Mouse (Mus musculus) bone marrow, adult 2 months (tissue): ENCODE data around the gene Pds5b. TPM values are rescaled to one million over a fixed set of nuclear protein-coding genes. Genes with fewer than 3 reads are reported as not detected.
"Not testable (repeated sequence)": the region's sequence is repeated elsewhere in the genome, so short reads cannot be mapped to it uniquely, and the experiment has no call there.

ENCODE experiments used
- H3K27ac ChIP-seq: fragments of 200-500 bp; 2 replicates; pipeline ENCODE4 v1.5.1; 2012; ENCODE audit warnings: low read depth, mild to moderate bottlenecking, control low read depth, inconsistent platforms, low read length; ENCODE audit not compliant: control insufficient read depth, poor library complexity, insufficient read depth
- H3K4me1 ChIP-seq: fragments of 200-500 bp; 2 replicates; pipeline ENCODE4 v1.6.1; 2011; ENCODE audit warnings: low read length; ENCODE audit not compliant: control insufficient read depth, insufficient read depth
- H3K4me3 ChIP-seq: fragments of 200-500 bp; replicated peaks from 2 replicates; pipeline ENCODE3; 2011; ENCODE audit warnings: mild to moderate bottlenecking, low read depth, low read length, control low read depth; ENCODE audit not compliant: control insufficient read depth
- CTCF ChIP-seq: fragments of 200-500 bp; IDR thresholded peaks from 2 replicates; pipeline ENCODE4 v1.5.1; 2011; ENCODE audit warnings: low read length, control low read depth; ENCODE audit not compliant: control insufficient read depth, insufficient read depth
- POLR2A ChIP-seq: fragments of 200-500 bp; IDR thresholded peaks from 2 replicates; pipeline ENCODE4 v1.6.1; 2011; ENCODE audit warnings: low read depth, mild to moderate bottlenecking, control low read depth, low read length, borderline replicate concordance; ENCODE audit not compliant: control insufficient read depth
- WGBS: fragments of 180-500 bp; shearing (Covaris S2); methylation state at CpG from one replicate; pipeline ENCODE4 v1.1.7; 2018; 5-methylcytosine and 5-hydroxymethylcytosine counted together
- polyA plus RNA-seq: library from polyadenylated mRNA; stranded (reverse); fragments of >200 nt; gene quantifications from 2 replicates; pipeline ENCODE4 v1.2.4, GENCODE M21; 2011; ENCODE audit warnings: low replicate concordance; ENCODE audit not compliant: missing spikeins, insufficient read depth, insufficient read length

Gene Pds5b
- polyA plus RNA-seq, 1 experiment: 11.5 TPM

DNA sequence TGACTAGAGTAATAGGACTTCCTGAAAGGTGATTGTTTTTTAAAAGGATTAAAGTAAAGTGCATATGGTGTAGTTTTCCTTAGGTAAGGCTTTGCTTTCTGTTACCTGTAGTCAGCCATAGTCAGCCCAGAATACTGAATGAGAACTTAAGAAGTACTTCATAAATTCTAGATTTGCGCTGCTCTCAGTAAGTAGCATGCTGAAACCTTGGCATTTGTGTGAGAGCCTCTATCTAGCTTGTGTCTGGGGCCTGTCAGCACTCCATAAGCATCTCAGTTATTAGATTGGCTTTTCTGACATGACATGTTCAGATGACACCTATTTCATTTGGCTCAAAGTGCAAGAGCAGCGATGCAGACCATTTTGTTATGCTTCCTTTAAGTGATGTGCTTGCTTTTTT, 19.7 kb downstream of the Pds5b start:
- H3K4me1 ChIP-seq: no peaks in the 10 kb centered on the region
- no peak for TF ChIP-seq CTCF
- TF ChIP-seq POLR2A: no peak
- no peak overlapping the region for H3K4me3 ChIP-seq
- no peak overlapping the region for H3K27ac ChIP-seq
- 91% methylated on average over 2 of the region's 2 CpGs for WGBS

DNA sequence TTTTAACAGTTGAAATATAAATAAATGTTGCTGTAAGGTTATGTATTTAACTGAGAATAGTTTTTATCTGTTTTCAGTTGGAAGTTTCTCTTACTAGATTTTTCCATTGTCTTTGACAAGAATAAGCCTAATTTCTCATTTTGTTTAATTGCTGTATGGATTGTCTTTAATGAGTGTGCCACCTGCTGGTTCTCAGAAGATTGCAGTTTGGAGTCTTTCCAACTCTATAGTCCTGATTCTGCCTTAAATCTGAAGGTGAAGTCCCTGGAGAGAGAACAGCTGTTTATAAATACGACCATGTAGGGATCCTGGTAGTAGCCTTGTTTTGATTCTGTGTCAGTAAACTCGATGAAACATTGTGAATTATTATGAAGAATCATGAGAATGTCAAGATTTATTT, 29.2 kb downstream of the Pds5b start:
- Histone ChIP-seq H3K27ac (no peak overlapping the region), H3K4me1 (no peaks in the 10 kb centered on the region), H3K4me3 (no peak overlapping the region)
- no peak for TF ChIP-seq CTCF
- TF ChIP-seq POLR2A: no peak
- WGBS: 27% methylated on average over 2 of the region's 2 CpGs

DNA sequence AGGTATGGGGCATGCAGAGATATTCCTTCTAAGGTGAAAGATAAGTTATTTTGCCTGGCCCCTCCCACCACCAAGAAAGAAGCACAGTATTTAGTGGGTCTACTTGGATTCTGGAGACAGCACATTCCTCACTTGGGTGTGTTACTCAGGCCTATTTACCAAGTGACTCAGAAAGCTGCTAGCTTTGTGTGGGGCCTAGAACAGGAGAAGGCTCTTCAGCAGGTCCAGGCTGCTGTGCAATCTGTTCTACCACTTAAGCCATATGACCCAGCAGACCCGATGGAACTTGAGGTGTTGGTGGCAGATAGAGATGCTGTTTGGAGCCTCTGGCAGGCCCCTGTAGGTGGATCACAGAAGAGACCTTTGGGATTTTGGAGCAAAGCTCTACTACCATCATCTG, 33.1 kb downstream of the Pds5b start:
- H3K4me1 ChIP-seq, H3K4me3 ChIP-seq, H3K27ac ChIP-seq: not testable (repeated sequence)
- WGBS: 85% methylated on average over 1 of the region's 1 CpGs

DNA sequence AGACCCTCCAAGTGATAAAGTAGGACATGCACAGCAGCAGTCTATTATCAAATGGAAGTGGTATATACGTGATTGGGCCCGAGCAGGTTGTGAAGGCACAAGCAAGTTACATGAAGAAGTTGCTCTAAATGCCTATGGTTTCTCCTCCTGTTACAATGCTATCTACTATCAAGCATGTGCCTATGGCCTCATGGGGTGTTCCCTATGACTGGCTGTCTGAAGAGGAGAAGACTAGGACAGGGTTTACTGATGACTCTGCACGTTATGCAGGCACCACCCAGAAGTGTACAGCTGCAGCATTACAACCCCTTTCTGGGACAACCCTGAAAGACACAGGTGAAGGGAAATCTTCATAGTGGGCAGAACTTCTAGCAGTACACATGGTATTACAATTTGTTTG, 33.6 kb downstream of the Pds5b start:
- not testable (repeated sequence) for H3K4me3 ChIP-seq, H3K4me1 ChIP-seq, H3K27ac ChIP-seq
- 75% methylated on average over 3 of the region's 3 CpGs for WGBS

DNA sequence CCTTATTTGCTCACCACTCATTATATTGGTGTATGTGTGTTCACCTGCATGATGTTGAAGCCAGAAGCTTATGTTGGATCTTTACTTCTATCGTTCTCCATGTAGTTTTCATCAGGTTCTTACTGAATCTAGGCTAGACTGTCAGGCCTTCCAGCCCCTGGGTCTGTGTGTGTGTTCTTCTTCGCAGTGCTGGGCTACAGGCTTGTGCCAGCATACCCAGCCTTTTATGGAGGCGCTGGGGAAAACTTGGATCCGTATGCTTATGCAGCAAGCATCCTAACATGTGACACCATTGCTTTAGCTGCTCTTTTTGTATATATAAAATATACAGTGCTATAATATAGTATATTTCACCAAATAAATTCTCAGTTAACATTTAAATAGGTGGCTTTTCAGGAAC, 38.0 kb downstream of the Pds5b start:
- Histone ChIP-seq H3K4me1 (no peaks in the 10 kb centered on the region), H3K4me3 (no peak overlapping the region), H3K27ac (no peak overlapping the region)
- 89% methylated on average over 4 of the region's 4 CpGs for WGBS
- TF ChIP-seq POLR2A (no peak), CTCF (no peak)

DNA sequence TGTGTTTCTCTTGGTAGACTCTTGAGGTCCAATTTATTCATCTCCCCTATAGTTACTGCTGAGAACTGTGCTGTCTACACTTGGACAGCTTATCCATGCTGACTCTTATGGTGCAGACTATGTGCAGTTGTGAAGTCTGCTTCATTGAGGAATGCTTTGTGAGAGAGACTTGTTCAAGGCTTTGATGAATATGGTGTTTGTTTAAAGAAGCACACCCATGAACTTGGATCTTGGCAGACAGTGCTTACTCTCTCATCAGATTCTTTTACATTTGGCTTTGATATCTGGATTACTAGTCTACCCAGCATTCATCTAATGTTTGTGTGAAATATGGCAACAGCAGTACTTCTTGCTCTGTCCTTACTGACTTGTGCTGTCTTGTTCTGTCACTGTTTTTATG, 39.9 kb downstream of the Pds5b start:
- Histone ChIP-seq H3K4me3 (no peak overlapping the region), H3K4me1 (no peaks in the 10 kb centered on the region), H3K27ac (no peak overlapping the region)
- TF ChIP-seq CTCF: no peak
- no peak for TF ChIP-seq POLR2A

DNA sequence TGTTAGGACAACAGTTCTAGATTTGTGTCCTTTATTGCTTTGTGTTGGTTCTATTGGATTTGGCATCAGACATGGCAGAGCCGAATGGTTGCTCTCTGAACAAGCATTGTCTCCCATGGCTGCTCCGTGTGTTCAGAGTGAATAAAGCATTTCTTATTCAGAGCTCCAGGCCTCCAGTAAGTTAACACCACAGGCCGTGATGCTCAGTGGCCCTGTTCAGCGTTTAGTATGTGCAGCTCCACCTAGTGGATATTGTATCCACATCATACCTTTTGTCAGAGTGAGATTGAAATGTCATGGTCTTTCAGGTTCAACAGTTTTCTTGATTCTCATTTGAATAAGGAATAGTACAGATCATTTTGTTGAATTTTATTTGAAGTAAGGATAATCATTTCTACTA, 44.2 kb downstream of the Pds5b start:
- 24% methylated on average over 4 of the region's 4 CpGs for WGBS
- TF ChIP-seq CTCF (peak; percentile 37), POLR2A (no peak)
- Histone ChIP-seq H3K27ac (no peak overlapping the region), H3K4me1 (no peaks in the 10 kb centered on the region), H3K4me3 (no peak overlapping the region)

DNA sequence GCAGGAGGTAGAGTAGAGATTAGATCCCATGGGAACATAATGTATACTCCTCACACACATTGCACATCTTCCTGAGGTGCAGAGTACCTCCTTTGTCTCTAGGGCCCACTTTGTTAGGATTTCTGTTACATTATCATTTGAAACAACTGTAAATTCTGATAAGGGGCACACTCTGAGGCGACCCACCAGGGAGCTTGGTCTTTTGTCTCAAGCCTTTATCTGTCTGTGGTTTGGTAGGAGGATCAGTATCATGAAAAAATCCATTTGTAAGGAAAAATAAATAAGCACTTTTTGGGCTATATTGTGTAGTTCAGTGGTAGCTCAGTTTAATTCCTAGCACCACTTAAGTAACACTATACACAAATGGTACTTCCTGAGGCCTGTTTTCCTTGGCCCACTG, 51.1 kb downstream of the Pds5b start:
- no peak overlapping the region for H3K27ac ChIP-seq
- WGBS: 74% methylated on average over 1 of the region's 1 CpGs
- H3K4me1 ChIP-seq: no peaks in the 10 kb centered on the region
- no peak overlapping the region for H3K4me3 ChIP-seq
- no peak for TF ChIP-seq CTCF
- no peak for TF ChIP-seq POLR2A

DNA sequence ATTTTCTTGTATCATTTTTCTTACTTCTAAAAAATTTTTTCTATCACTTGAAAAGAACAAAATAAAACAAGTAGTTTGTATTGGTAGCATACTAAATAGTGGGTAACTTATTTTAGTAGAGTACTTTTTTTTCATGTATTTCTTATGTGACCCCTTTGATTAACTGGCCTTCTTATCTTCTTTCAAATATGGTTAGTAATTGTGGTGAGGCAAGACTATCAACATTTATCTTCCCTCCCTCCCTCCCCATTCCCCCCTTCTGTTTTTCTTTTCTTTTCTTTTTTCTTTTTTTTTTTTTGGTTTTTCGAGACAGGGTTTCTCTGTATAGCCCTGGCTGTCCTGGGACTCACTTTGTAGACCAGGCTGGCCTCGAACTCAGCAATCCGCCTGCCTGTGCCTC, 63.5 kb downstream of the Pds5b start:
- H3K4me3 ChIP-seq, H3K4me1 ChIP-seq, H3K27ac ChIP-seq: not testable (repeated sequence)
- WGBS: 67% methylated on average over 3 of the region's 3 CpGs

DNA sequence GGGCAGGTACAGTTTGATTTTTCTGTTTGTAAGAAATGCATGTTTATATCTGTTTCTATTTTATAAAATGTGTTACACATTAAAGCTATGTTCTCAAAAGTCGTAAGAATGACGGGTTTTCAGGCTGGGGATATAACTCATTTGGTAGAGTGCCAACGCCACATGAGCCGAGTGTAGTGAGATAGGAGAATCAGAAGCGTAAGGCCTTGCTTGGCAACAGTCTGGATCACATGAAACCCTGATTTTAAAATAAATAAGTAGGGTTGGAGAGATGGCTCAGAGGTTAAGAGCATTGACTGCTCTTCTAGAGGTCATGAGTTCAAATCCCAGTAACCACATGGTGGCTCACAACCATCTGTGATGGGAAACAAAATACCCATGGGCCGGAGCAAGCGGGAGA, 65.8 kb downstream of the Pds5b start:
- no peak overlapping the region for H3K4me3 ChIP-seq
- no peaks in the 10 kb centered on the region; the same call in 1 of the 2 replicates for H3K4me1 ChIP-seq
- TF ChIP-seq POLR2A (no peak), CTCF (no peak)
- 71% methylated on average over 7 of the region's 7 CpGs for WGBS
- H3K27ac ChIP-seq: no peak overlapping the region

DNA sequence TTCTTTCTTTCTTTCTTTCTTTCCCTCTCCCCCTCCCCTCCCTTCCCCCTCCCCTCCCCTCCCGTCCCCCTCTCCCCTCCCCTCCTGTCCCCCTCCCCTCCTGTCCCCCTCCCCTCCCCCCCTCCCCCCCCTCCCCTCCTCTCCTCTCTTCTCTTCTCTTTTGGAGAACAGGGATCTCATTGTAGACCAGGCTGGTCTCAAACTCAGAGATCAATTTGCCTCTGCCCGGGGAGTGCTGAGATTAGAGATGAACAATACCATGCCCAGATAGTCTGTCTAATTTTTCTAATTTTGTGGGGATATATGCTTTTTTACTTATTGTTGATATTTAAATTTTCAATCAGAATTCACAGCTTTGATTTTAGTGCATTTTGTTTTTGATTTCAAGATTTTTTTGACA, 67.1 kb downstream of the Pds5b start:
- Histone ChIP-seq H3K27ac (no peak overlapping the region), H3K4me1 (no peaks in the 10 kb centered on the region; the same call in 1 of the 2 replicates), H3K4me3 (no peak overlapping the region)
- 85% methylated on average over 1 of the region's 2 CpGs for WGBS
- TF ChIP-seq POLR2A (no peak), CTCF (no peak)
